Mouse (Mus musculus) C2C12 (cell line): ENCODE results near the gene Tle4. TPM values are rescaled to one million over a fixed set of nuclear protein-coding genes. Genes with fewer than 3 reads are reported as not detected.

Source experiments
- H3K27me3 ChIP-seq: one replicate; pipeline ENCODE4 v1.6.1; 2011; ENCODE audit not compliant: control insufficient read depth, insufficient read depth, insufficient read length
- H3K36me3 ChIP-seq: one replicate; pipeline ENCODE4 v1.6.1; 2011; ENCODE audit not compliant: control insufficient read depth, insufficient read depth
- H3K4me3 ChIP-seq: one replicate; pipeline ENCODE4 v1.5.1; 2011; ENCODE audit warnings: mild to moderate bottlenecking, control low read depth; ENCODE audit not compliant: poor library complexity, insufficient read depth, severe bottlenecking
- H3K79me2 ChIP-seq: one replicate; pipeline ENCODE4 v1.6.1; 2011; ENCODE audit not compliant: control insufficient read depth, insufficient read depth
- H3K79me3 ChIP-seq: one replicate; pipeline ENCODE4 v1.6.1; 2011; ENCODE audit warnings: low read depth, control low read depth
- H3ac ChIP-seq: one replicate; pipeline ENCODE3; 2011; ENCODE audit warnings: low read depth; ENCODE audit not compliant: control insufficient read depth, insufficient read length
- CEBPB ChIP-seq: IDR thresholded peaks from one replicate; pipeline ENCODE4 v1.6.1; 2011; ENCODE audit warnings: low read depth, mild to moderate bottlenecking, control low read depth, moderate library complexity
- CTCF ChIP-seq: IDR thresholded peaks from one replicate; pipeline ENCODE4 v1.5.1; 2011; ENCODE audit not compliant: control insufficient read depth, insufficient read depth, insufficient read length
- FOSL1 ChIP-seq: IDR thresholded peaks from one replicate; pipeline ENCODE4 v1.8.0; 2011; ENCODE audit warnings: mild to moderate bottlenecking, low read length; ENCODE audit not compliant: poor library complexity, insufficient read depth, severe bottlenecking
- MAX ChIP-seq: IDR thresholded peaks from one replicate; pipeline ENCODE4 v1.6.1; 2011; ENCODE audit warnings: mild to moderate bottlenecking, control low read depth
- MYOD1 ChIP-seq: IDR thresholded peaks from one replicate; pipeline ENCODE4 v1.6.1; 2011; ENCODE audit warnings: low read depth; ENCODE audit not compliant: control insufficient read depth, insufficient read length
- MYOG ChIP-seq: IDR thresholded peaks from one replicate; pipeline ENCODE4 v1.6.1; 2011; ENCODE audit not compliant: control insufficient read depth, insufficient read length; ENCODE audit errors: extremely low read depth
- USF1 ChIP-seq: IDR thresholded peaks from one replicate; pipeline ENCODE4 v1.6.1; 2011; ENCODE audit warnings: low read depth, mild to moderate bottlenecking, control low read depth, moderate library complexity
- polyA plus RNA-seq: library from polyadenylated mRNA; unstranded; fragments of >200 nt; fragmentation: generic; extraction: Trizol; gene quantifications from one replicate; pipeline ENCODE4 v1.2.1, GENCODE M21; 2012; ENCODE audit warnings: missing spikeins

The Tle4 gene
- polyA plus RNA-seq, 1 experiment = 0.95 TPM

DNA sequence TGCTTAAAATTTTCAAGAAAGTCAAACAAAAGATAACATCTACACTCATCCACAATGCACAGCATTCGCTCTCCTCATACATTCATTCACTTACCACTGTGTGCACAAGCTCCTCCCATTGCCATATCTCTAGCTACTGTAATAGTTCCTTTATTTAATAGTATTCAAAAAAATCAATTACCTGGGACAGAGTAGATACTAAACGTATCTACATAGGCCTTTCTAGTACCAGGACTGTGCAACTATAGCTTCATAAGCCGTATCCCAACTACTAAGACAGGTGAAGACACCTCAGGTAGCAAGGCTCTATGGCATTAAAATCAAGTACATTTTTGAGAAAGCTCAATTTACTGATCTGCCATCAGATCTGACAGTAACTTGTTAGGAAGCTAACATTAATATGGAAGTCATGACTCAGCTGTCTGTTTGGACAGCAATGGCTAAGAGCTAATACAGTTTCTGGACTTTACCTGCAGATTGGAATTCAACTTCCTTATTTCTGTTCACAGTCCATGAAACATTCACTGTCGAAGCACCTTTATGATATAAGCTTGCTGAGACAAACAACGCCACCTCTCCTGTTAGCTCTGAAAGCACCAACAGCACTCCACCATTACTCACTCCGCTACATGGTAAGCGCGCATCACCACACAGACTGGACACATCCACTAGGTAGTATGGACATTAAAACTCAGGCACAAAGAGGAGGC, 50.6 kb downstream of the Tle4 start:
- no peaks in the 10 kb centered on the region for H3K36me3 ChIP-seq
- H3K79me2 ChIP-seq = no peaks in the 10 kb centered on the region
- TF ChIP-seq CTCF = no peak
- TF ChIP-seq MAX = no peak
- TF ChIP-seq FOSL1 = no peak
- TF ChIP-seq USF1 = no peak
- no peak for TF ChIP-seq MYOD1
- TF ChIP-seq CEBPB = no peak
- no peak for TF ChIP-seq MYOG
- H3K27me3 ChIP-seq = no peaks in the 10 kb centered on the region
- H3K4me3 ChIP-seq = no peak overlapping the region
- no peak overlapping the region for H3ac ChIP-seq
- H3K79me3 ChIP-seq = no peaks in the 10 kb centered on the region

- Histone ChIP-seq H3K79me2 (no peaks in the 10 kb centered on the region), H3ac (no peak overlapping the region), H3K27me3 (no peaks in the 10 kb centered on the region), H3K4me3 (no peak overlapping the region), H3K36me3 (no peaks in the 10 kb centered on the region), H3K79me3 (no peaks in the 10 kb centered on the region)
- TF ChIP-seq MYOG (no peak), FOSL1 (no peak), MYOD1 (no peak), CEBPB (no peak), MAX (no peak), CTCF (no peak), USF1 (no peak)
Measured at GRCm38 (mm10) chr19:14545485-14545884, 52.4 kb downstream of the Tle4 start.

DNA sequence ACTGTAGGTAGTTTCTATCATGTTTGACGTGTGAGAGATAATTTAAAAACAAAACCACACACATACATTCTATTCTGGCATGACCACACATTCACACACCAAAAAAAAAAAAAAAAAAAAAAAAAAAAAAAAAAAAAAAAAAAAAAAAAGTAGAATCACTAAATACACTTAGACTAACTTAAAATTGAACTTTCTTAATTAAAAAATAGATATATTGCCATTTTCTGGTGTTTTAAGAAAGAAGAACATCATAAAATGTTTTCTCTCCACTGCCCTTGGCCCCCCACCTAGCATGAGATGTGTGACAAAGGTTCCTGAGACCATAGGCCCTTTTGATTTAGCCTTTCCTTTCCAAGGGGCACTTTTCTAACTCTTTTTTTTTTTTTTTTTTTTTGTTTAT, 54.5 kb downstream of the Tle4 start:
- Histone ChIP-seq H3K36me3 (no peaks in the 10 kb centered on the region), H3K79me3 (no peaks in the 10 kb centered on the region), H3K4me3 (no peak overlapping the region), H3K27me3 (no peaks in the 10 kb centered on the region), H3K79me2 (no peaks in the 10 kb centered on the region), H3ac (no peak overlapping the region)
- no peak for TF ChIP-seq FOSL1
- TF ChIP-seq MYOG = no peak
- no peak for TF ChIP-seq MYOD1
- TF ChIP-seq CEBPB = no peak
- no peak for TF ChIP-seq USF1
- TF ChIP-seq CTCF = no peak
- no peak for TF ChIP-seq MAX

DNA sequence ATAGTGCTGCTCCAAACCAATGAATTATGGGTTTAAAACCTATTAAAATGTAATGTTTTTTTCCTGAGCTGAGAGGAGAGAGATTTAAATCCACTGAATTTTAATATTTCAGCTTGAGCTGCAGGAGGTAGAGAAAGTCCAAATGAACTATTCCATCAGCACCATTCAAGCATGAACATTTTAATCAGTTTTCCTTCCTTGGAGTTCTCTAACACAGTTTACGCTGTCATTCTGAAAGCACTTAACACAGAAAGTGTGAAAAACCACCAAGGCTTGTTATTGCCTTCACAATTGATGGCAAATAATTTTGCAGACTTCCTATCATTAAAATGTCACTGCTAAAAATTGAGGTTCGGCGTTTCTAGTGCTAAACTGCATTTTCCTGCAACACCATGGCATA, 57.2 kb downstream of the Tle4 start:
- H3K79me2 ChIP-seq = no peaks in the 10 kb centered on the region
- H3K4me3 ChIP-seq = no peak overlapping the region
- no peaks in the 10 kb centered on the region for H3K79me3 ChIP-seq
- no peak overlapping the region for H3ac ChIP-seq
- no peak for TF ChIP-seq MYOD1
- no peak for TF ChIP-seq FOSL1
- TF ChIP-seq USF1 = no peak
- no peak for TF ChIP-seq MYOG
- TF ChIP-seq CEBPB = no peak
- TF ChIP-seq MAX = no peak
- TF ChIP-seq CTCF = no peak
- no peaks in the 10 kb centered on the region for H3K27me3 ChIP-seq
- no peaks in the 10 kb centered on the region for H3K36me3 ChIP-seq

DNA sequence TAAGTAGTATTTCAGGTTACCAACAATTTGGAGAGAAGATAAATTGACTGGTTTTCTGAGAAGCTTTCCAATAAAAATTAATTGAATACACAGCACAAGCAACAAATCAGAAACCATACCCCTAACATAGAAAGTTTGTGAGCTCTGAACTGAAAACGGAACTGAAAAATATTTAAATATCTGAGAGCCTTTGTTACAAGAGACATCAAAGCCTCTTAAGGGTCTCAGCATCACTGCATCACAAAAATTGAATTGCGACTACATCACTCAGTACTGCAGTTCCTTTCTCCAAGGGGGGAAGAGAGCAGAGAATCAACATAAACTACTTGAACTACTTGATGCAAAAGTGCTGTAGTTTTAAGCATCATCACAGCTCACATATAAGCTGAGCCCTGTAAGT, 61.2 kb downstream of the Tle4 start:
- no peaks in the 10 kb centered on the region for H3K79me2 ChIP-seq
- no peaks in the 10 kb centered on the region for H3K27me3 ChIP-seq
- TF ChIP-seq USF1 = no peak
- TF ChIP-seq MAX = no peak
- TF ChIP-seq FOSL1 = no peak
- no peak for TF ChIP-seq MYOG
- TF ChIP-seq CEBPB = no peak
- no peak for TF ChIP-seq CTCF
- no peak for TF ChIP-seq MYOD1
- no peak overlapping the region for H3K4me3 ChIP-seq
- H3ac ChIP-seq = no peak overlapping the region
- H3K79me3 ChIP-seq = no peaks in the 10 kb centered on the region
- no peaks in the 10 kb centered on the region for H3K36me3 ChIP-seq

DNA sequence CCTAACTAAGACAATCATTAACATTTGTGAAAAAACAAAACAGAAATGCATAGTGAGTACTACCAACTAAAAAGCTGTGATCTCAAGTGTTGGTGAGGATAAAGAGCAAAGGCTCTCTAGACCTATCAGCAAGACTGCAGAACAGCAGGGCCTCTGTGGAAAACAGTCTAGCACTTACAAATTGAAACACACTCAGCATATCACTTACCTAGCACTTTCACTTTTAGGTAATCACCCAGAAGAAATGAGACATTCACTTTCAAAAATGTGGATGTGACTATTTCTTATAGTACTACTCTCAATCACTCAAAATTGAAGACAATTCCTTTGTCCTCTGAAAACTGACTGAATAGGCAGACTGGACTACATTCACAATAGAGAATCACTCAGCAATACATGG, 63.4 kb downstream of the Tle4 start:
- Histone ChIP-seq H3K27me3 (no peaks in the 10 kb centered on the region), H3K79me3 (no peaks in the 10 kb centered on the region), H3K4me3 (no peak overlapping the region), H3K79me2 (no peaks in the 10 kb centered on the region), H3K36me3 (no peaks in the 10 kb centered on the region), H3ac (no peak overlapping the region)
- TF ChIP-seq FOSL1 (no peak), MYOD1 (no peak), CEBPB (no peak), MYOG (no peak), MAX (no peak)
